Mouse (Mus musculus) forebrain, embryonic 11.5 days (tissue): ENCODE data around the gene Unc5b. TPM values are rescaled to one million over a fixed set of nuclear protein-coding genes. Genes with fewer than 3 reads are reported as not detected.
"Not testable (repeated sequence)": the region's sequence is repeated elsewhere in the genome, so short reads cannot be mapped to it uniquely, and the experiment has no call there.

Source experiments
- ATAC-seq: fragments of 200-750 bp; cut with Nextera tagmentation; replicated peaks from 2 replicates; pipeline ENCODE4 v1.8.0; 2017; ENCODE audit warnings: moderate TSS enrichment; ENCODE audit not compliant: low FRiP score
- DNase-seq: peaks from one replicate; pipeline ENCODE4 v3.0.0-alpha.2; 2017; ENCODE audit warnings: low spot score
- H3K27ac ChIP-seq: fragments of 300-500 bp; sonication (generic); 2 replicates; pipeline ENCODE4 v1.5.1; 2014; ENCODE audit warnings: low read depth, low read length
- H3K27me3 ChIP-seq: fragments of 300-500 bp; sonication (generic); 2 replicates; pipeline ENCODE4 v1.6.1; 2014; ENCODE audit warnings: mild to moderate bottlenecking, low read length, mixed read lengths; ENCODE audit not compliant: control insufficient read depth, insufficient read depth
- H3K36me3 ChIP-seq: fragments of 300-500 bp; sonication (generic); 2 replicates; pipeline ENCODE4 v1.6.1; 2014; ENCODE audit warnings: mild to moderate bottlenecking, low read length, moderate library complexity, mixed read lengths; ENCODE audit not compliant: control insufficient read depth, insufficient read depth
- H3K4me1 ChIP-seq: fragments of 300-500 bp; sonication (generic); replicated peaks from 2 replicates; pipeline ENCODE4 v1.6.1; 2014; ENCODE audit warnings: low read length, mixed read lengths; ENCODE audit not compliant: control insufficient read depth, insufficient read depth
- H3K4me2 ChIP-seq: fragments of 300-500 bp; sonication (generic); 2 replicates; pipeline ENCODE4 v1.6.1; 2014; ENCODE audit warnings: low read depth, mild to moderate bottlenecking, low read length, moderate library complexity, mixed read lengths; ENCODE audit not compliant: severe bottlenecking
- H3K4me3 ChIP-seq: fragments of 300-500 bp; sonication (generic); 2 replicates; pipeline ENCODE4 v1.5.1; 2014; ENCODE audit warnings: low read depth, low read length
- H3K9ac ChIP-seq: fragments of 300-500 bp; sonication (generic); 2 replicates; pipeline ENCODE4 v1.6.1; 2014; ENCODE audit warnings: low read length
- H3K9me3 ChIP-seq: fragments of 300-500 bp; sonication (generic); 2 replicates; pipeline ENCODE4 v1.6.1; 2016; ENCODE audit warnings: low read length, mixed read lengths; ENCODE audit not compliant: control insufficient read depth
- WGBS: fragments of 180-500 bp; shearing (Covaris S2); extraction: QIAGEN DNeasy Blood & Tissue Kit; methylation state at CpG from one replicate; pipeline ENCODE4 v1.1.7; 2014; 5-methylcytosine and 5-hydroxymethylcytosine counted together
- polyA plus RNA-seq: library from polyadenylated mRNA; unstranded; fragments of >200 nt; fragmentation: Nextera tagmentation; extraction: Ambion mirVana; gene quantifications from 2 replicates; pipeline ENCODE4 v1.2.1, GENCODE M21; 2014

The Unc5b gene
- polyA plus RNA-seq, 1 experiment from 2014 or later = 4.0 TPM

- no peak for DNase-seq
- no peak overlapping the region for H3K27ac ChIP-seq
Measured at GRCm38 (mm10) chr10:60746512-60746911, 84.9 kb downstream of the Unc5b start.

GRCm38 (mm10) chr10:60744543-60745290, 86.7 kb downstream of the Unc5b start:
- Histone ChIP-seq H3K36me3 (no peaks in the 10 kb centered on the region), H3K4me2 (no peak overlapping the region), H3K4me3 (no peak overlapping the region), H3K9ac (no peak overlapping the region), H3K4me1 (no peaks in the 10 kb centered on the region), H3K9me3 (no peaks in the 10 kb centered on the region), H3K27me3 (no peaks in the 10 kb centered on the region), H3K27ac (no peak overlapping the region)
- no peak for DNase-seq
- ATAC-seq = no peak
- WGBS = 92% methylated on average over 14 of the region's 14 CpGs

More at GRCm38 (mm10) chr10:60746512-60746911, 84.9 kb downstream of the Unc5b start:
- no peaks in the 10 kb centered on the region for H3K9me3 ChIP-seq
- no peak for ATAC-seq
- H3K27me3 ChIP-seq = no peaks in the 10 kb centered on the region
- WGBS = 79% methylated on average over 2 of the region's 2 CpGs
- no peak overlapping the region for H3K4me3 ChIP-seq
- no peak overlapping the region for H3K9ac ChIP-seq
- H3K4me2 ChIP-seq = no peak overlapping the region
- H3K4me1 ChIP-seq = no peaks in the 10 kb centered on the region
- H3K36me3 ChIP-seq = no peaks in the 10 kb centered on the region

- Histone ChIP-seq H3K36me3 (no peaks in the 10 kb centered on the region), H3K27me3 (no peaks in the 10 kb centered on the region), H3K4me2 (no peak overlapping the region), H3K4me1 (no peaks in the 10 kb centered on the region), H3K4me3 (no peak overlapping the region), H3K9me3 (no peaks in the 10 kb centered on the region), H3K9ac (no peak overlapping the region), H3K27ac (no peak overlapping the region)
- no peak for ATAC-seq
- 63% methylated on average over 9 of the region's 9 CpGs for WGBS
- no peak for DNase-seq
Measured at GRCm38 (mm10) chr10:60743681-60744080, 87.7 kb downstream of the Unc5b start.

GRCm38 (mm10) chr10:60742942-60743341, 88.4 kb downstream of the Unc5b start:
- DNase-seq (no peak), ATAC-seq (no peak)
- no peak overlapping the region for H3K4me2 ChIP-seq
- no peak overlapping the region for H3K9ac ChIP-seq
- H3K4me3 ChIP-seq = no peak overlapping the region
- H3K9me3 ChIP-seq = no peaks in the 10 kb centered on the region
- no peaks in the 10 kb centered on the region for H3K27me3 ChIP-seq
- no peaks in the 10 kb centered on the region for H3K4me1 ChIP-seq
- no peak overlapping the region for H3K27ac ChIP-seq
- H3K36me3 ChIP-seq = no peaks in the 10 kb centered on the region
- 83% methylated on average over 6 of the region's 6 CpGs for WGBS

GRCm38 (mm10) chr10:60742296-60742695, 89.1 kb downstream of the Unc5b start:
- not testable (repeated sequence) for H3K4me3 ChIP-seq, H3K36me3 ChIP-seq, H3K27ac ChIP-seq, H3K27me3 ChIP-seq, DNase-seq, ATAC-seq, H3K9ac ChIP-seq, H3K4me1 ChIP-seq, H3K4me2 ChIP-seq, H3K9me3 ChIP-seq
- 80% methylated on average over 1 of the region's 1 CpGs for WGBS

GRCm38 (mm10) chr10:60741435-60741834, 89.9 kb downstream of the Unc5b start:
- H3K27ac ChIP-seq = no peak overlapping the region
- DNase-seq (no peak), ATAC-seq (no peak)
- H3K9ac ChIP-seq = no peak overlapping the region
- no peaks in the 10 kb centered on the region for H3K36me3 ChIP-seq
- H3K4me2 ChIP-seq = no peak overlapping the region
- H3K4me1 ChIP-seq = no peaks in the 10 kb centered on the region
- H3K4me3 ChIP-seq = no peak overlapping the region
- 81% methylated on average over 7 of the region's 7 CpGs for WGBS
- H3K9me3 ChIP-seq = no peaks in the 10 kb centered on the region
- no peaks in the 10 kb centered on the region for H3K27me3 ChIP-seq

- H3K4me2 ChIP-seq = no peak overlapping the region
- no peak for DNase-seq
Measured at GRCm38 (mm10) chr10:60739619-60740363, 91.6 kb downstream of the Unc5b start.

GRCm38 (mm10) chr10:60737886-60738640, 93.3 kb downstream of the Unc5b start:
- H3K27me3 ChIP-seq = no peaks in the 10 kb centered on the region
- ATAC-seq (no peak), DNase-seq (no peak)
- no peaks in the 10 kb centered on the region for H3K9me3 ChIP-seq
- H3K4me3 ChIP-seq = no peak overlapping the region
- H3K9ac ChIP-seq = no peak overlapping the region
- WGBS = 76% methylated on average over 4 of the region's 9 CpGs
- H3K36me3 ChIP-seq = no peaks in the 10 kb centered on the region
- H3K4me1 ChIP-seq = no peaks in the 10 kb centered on the region
- H3K27ac ChIP-seq = no peak overlapping the region
- H3K4me2 ChIP-seq = no peak overlapping the region

More at GRCm38 (mm10) chr10:60739619-60740363, 91.6 kb downstream of the Unc5b start:
- H3K4me3 ChIP-seq = no peak overlapping the region
- H3K27me3 ChIP-seq = no peaks in the 10 kb centered on the region
- 90% methylated on average over 4 of the region's 4 CpGs for WGBS
- no peaks in the 10 kb centered on the region for H3K9me3 ChIP-seq
- no peak overlapping the region for H3K9ac ChIP-seq
- no peaks in the 10 kb centered on the region for H3K4me1 ChIP-seq
- no peaks in the 10 kb centered on the region for H3K36me3 ChIP-seq
- H3K27ac ChIP-seq = no peak overlapping the region
- no peak for ATAC-seq
